Mouse (Mus musculus) CH12.LX (cell line): Measurements from ENCODE around the gene Rarg. TPM values are rescaled to one million over a fixed set of nuclear protein-coding genes. Genes with fewer than 3 reads are reported as not detected.
"Not testable (repeated sequence)": the region's sequence is repeated elsewhere in the genome, so short reads cannot be mapped to it uniquely, and the experiment has no call there.

ENCODE experiments used
- DNase-seq: peaks from one replicate; pipeline ENCODE4 v3.0.0-alpha.2; 2013; ENCODE audit errors: extremely low read depth
- H3K27ac ChIP-seq: 2 replicates; pipeline ENCODE4 v1.5.1; 2012; ENCODE audit warnings: low read depth, mild to moderate bottlenecking, control low read depth, moderate library complexity; ENCODE audit not compliant: insufficient read depth
- H3K27me3 ChIP-seq: replicated peaks from 2 replicates; pipeline ENCODE3; 2012; ENCODE audit warnings: inconsistent platforms
- H3K36me3 ChIP-seq, 2 experiments: replicated peaks in 1 of 2; 2 replicates each; pipeline versions ENCODE3 to v1.6.1; 2012; ENCODE audit warnings: inconsistent platforms in 1 of 2, low read length in 1 of 2, mild to moderate bottlenecking in 1 of 2, mixed read lengths in 1 of 2, moderate library complexity in 1 of 2; ENCODE audit not compliant: control insufficient read depth in 1 of 2, insufficient read depth in 1 of 2
- H3K4me1 ChIP-seq, 2 experiments: 2 replicates each; pipeline ENCODE4 v1.6.1; 2012; ENCODE audit warnings: inconsistent platforms in 1 of 2, moderate library complexity in 1 of 2; ENCODE audit not compliant: insufficient read depth in 2 of 2, control insufficient read depth in 1 of 2
- H3K4me2 ChIP-seq: 2 replicates; pipeline ENCODE4 v1.6.1; 2012; ENCODE audit warnings: low read depth, mild to moderate bottlenecking, control low read depth; ENCODE audit not compliant: poor library complexity, insufficient read depth, severe bottlenecking
- H3K4me3 ChIP-seq, 3 experiments: fragments of 150-350 bp in 1 of 3; sonication (generic) in 1 of 3; replicated peaks in 1 of 3; 2 replicates each; pipeline versions ENCODE3 to v1.5.1; 2011 to 2012; ENCODE audit warnings: low read depth in 2 of 3, low read length in 2 of 3, mild to moderate bottlenecking in 2 of 3, moderate library complexity in 2 of 3, control low read depth in 1 of 3, improper control_type of control experiment in 1 of 3, inconsistent platforms in 1 of 3, mixed read lengths in 1 of 3; ENCODE audit not compliant: poor library complexity in 1 of 3
- H3K79me2 ChIP-seq: replicated peaks from 2 replicates; pipeline ENCODE4 v1.6.1; 2012; ENCODE audit warnings: mild to moderate bottlenecking, moderate library complexity; ENCODE audit not compliant: control insufficient read depth, poor library complexity, insufficient read depth, severe bottlenecking; ENCODE audit errors: extremely low read depth
- H3K9ac ChIP-seq: 2 replicates; pipeline ENCODE4 v1.6.1; 2012; ENCODE audit warnings: low read depth, mild to moderate bottlenecking, control low read depth, moderate library complexity; ENCODE audit not compliant: insufficient read depth
- H3K9me3 ChIP-seq: replicated peaks from 2 replicates; pipeline ENCODE3; 2012; ENCODE audit warnings: low read length, inconsistent platforms, mixed read lengths
- BHLHE40 ChIP-seq: IDR thresholded peaks from 2 replicates; pipeline ENCODE4 v1.6.1; 2011; ENCODE audit warnings: mild to moderate bottlenecking, low read depth, low read length, improper control_type of control experiment
- CHD1 ChIP-seq: IDR thresholded peaks from 2 replicates; pipeline ENCODE4 v1.6.1; 2012; ENCODE audit warnings: low read depth, low read length, improper control_type of control experiment, inconsistent platforms
- CTCF ChIP-seq, 2 experiments: IDR thresholded peaks in 1 of 2; conservative IDR thresholded peaks in 1 of 2; 2 replicates each; pipeline ENCODE4 v1.5.1; 2011 to 2012; ENCODE audit warnings: low read depth in 2 of 2, low read length in 2 of 2, improper control_type of control experiment in 1 of 2, inconsistent platforms in 1 of 2, mild to moderate bottlenecking in 1 of 2, moderate library complexity in 1 of 2
- EP300 ChIP-seq: IDR thresholded peaks from 2 replicates; pipeline ENCODE4 v1.6.1; 2011; ENCODE audit warnings: low read length, improper control_type of control experiment
- ETS1 ChIP-seq: conservative IDR thresholded peaks from 2 replicates; pipeline ENCODE4 v1.6.1; 2012; ENCODE audit warnings: low read depth, mild to moderate bottlenecking, inconsistent platforms, low read length, improper control_type of control experiment, moderate library complexity
- HCFC1 ChIP-seq: IDR thresholded peaks from 2 replicates; pipeline ENCODE4 v1.6.1; 2012; ENCODE audit warnings: low read depth, mild to moderate bottlenecking, inconsistent platforms, low read length, improper control_type of control experiment
- IRF4 ChIP-seq: IDR thresholded peaks from 2 replicates; pipeline ENCODE4 v1.6.1; 2014; ENCODE audit warnings: low read depth, mild to moderate bottlenecking, inconsistent platforms, low read length, improper control_type of control experiment
- JUND ChIP-seq: conservative IDR thresholded peaks from 2 replicates; pipeline ENCODE4 v1.6.1; 2011; ENCODE audit warnings: low read depth, low read length, improper control_type of control experiment
- KAT2A ChIP-seq: IDR thresholded peaks from 2 replicates; pipeline ENCODE4 v1.6.1; 2012; ENCODE audit warnings: low read length, improper control_type of control experiment, inconsistent platforms; ENCODE audit not compliant: insufficient replicate concordance
- MAFK ChIP-seq: IDR thresholded peaks from 2 replicates; pipeline ENCODE4 v1.6.1; 2011; ENCODE audit warnings: low read length, improper control_type of control experiment; ENCODE audit not compliant: insufficient replicate concordance
- MAX ChIP-seq: IDR thresholded peaks from 2 replicates; pipeline ENCODE4 v1.6.1; 2011; ENCODE audit warnings: low read length, improper control_type of control experiment
- MAZ ChIP-seq: IDR thresholded peaks from 2 replicates; pipeline ENCODE4 v1.6.1; 2012; ENCODE audit warnings: low read depth, mild to moderate bottlenecking, inconsistent platforms, low read length, improper control_type of control experiment, moderate library complexity
- MXI1 ChIP-seq: IDR thresholded peaks from 2 replicates; pipeline ENCODE4 v1.6.1; 2011; ENCODE audit warnings: mild to moderate bottlenecking, low read depth, low read length, improper control_type of control experiment
- MYC ChIP-seq: IDR thresholded peaks from 2 replicates; pipeline ENCODE4 v1.6.1; 2011; ENCODE audit warnings: low read depth, mild to moderate bottlenecking, improper control_type of control experiment, low read length
- NELFE ChIP-seq: IDR thresholded peaks from 2 replicates; pipeline ENCODE4 v1.6.1; 2011; ENCODE audit warnings: low read depth, low read length, improper control_type of control experiment
- NRF1 ChIP-seq: IDR thresholded peaks from 2 replicates; pipeline ENCODE4 v1.6.1; 2014; ENCODE audit warnings: low read depth, mild to moderate bottlenecking, inconsistent platforms, low read length, improper control_type of control experiment, moderate library complexity
- POLR2A ChIP-seq: IDR thresholded peaks from 2 replicates; pipeline ENCODE4 v1.6.1; 2011; ENCODE audit warnings: low read depth, mild to moderate bottlenecking, improper control_type of control experiment, low read length
- RAD21 ChIP-seq: IDR thresholded peaks from 2 replicates; pipeline ENCODE4 v1.6.1; 2011; ENCODE audit warnings: low read depth, mild to moderate bottlenecking, low read length, improper control_type of control experiment, moderate library complexity
- SIN3A ChIP-seq: IDR thresholded peaks from 2 replicates; pipeline ENCODE4 v1.6.1; 2012; ENCODE audit warnings: low read length, improper control_type of control experiment, inconsistent platforms
- TCF12 ChIP-seq: IDR thresholded peaks from 2 replicates; pipeline ENCODE4 v1.6.1; 2014; ENCODE audit warnings: low read depth, mild to moderate bottlenecking, inconsistent platforms, low read length, improper control_type of control experiment
- UBTF ChIP-seq: IDR thresholded peaks from 2 replicates; pipeline ENCODE4 v1.6.1; 2012; ENCODE audit warnings: low read depth, mild to moderate bottlenecking, inconsistent platforms, low read length, improper control_type of control experiment, moderate library complexity
- USF2 ChIP-seq: conservative IDR thresholded peaks from 2 replicates; pipeline ENCODE4 v1.6.1; 2011; ENCODE audit warnings: low read depth, low read length, improper control_type of control experiment
- ZC3H11A ChIP-seq: IDR thresholded peaks from 2 replicates; pipeline ENCODE4 v1.6.1; 2012; ENCODE audit warnings: low read depth, mild to moderate bottlenecking, inconsistent platforms, low read length, improper control_type of control experiment
- ZKSCAN1 ChIP-seq: IDR thresholded peaks from 2 replicates; pipeline ENCODE4 v1.6.1; 2012; ENCODE audit warnings: low read depth, inconsistent platforms, low read length, improper control_type of control experiment, borderline replicate concordance
- ZMIZ1 ChIP-seq: IDR thresholded peaks from 2 replicates; pipeline ENCODE4 v1.6.1; 2012; ENCODE audit warnings: low read depth, mild to moderate bottlenecking, inconsistent platforms, low read length, improper control_type of control experiment
- ZNF384 ChIP-seq: IDR thresholded peaks from 2 replicates; pipeline ENCODE4 v1.6.1; 2012; ENCODE audit warnings: low read depth, low read length, improper control_type of control experiment, inconsistent platforms
- dilution Hi-C: fragments of 300-500 bp; cut with MboI; formaldehyde crosslinking; loops from 2 replicates; pipeline ENCODE4 v1.14.3; 2020; ENCODE audit warnings: low sequenced_read_pairs; ENCODE audit not compliant: extremely low pct_unique_long_range_greater_than_20kb, extremely low pct_ligation_motif_present
- in situ Hi-C: fragments of 300-500 bp; cut with MboI; formaldehyde crosslinking; loops from 3 replicates; pipeline ENCODE4 v1.14.3; 2019; ENCODE audit warnings: low sequenced_read_pairs, low pct_ligation_motif_present, low pct_unique_long_range_greater_than_20kb, mixed read lengths
- polyA plus RNA-seq: library from polyadenylated mRNA; unstranded; fragments of >175 nt; gene quantifications from 2 replicates; pipeline ENCODE4 v1.2.1, GENCODE M21; 2012; ENCODE audit warnings: low read depth; ENCODE audit not compliant: insufficient read length
- total RNA-seq, 2 experiments: library from RNA; depleted of rRNA; stranded (reverse); fragments of 300-350 nt in 1 of 2; fragments of >200 nt in 1 of 2; gene quantifications; 2 replicates each; pipeline ENCODE4 v1.2.3; 2012 to 2014

Gene Rarg
- total and polyA plus RNA-seq, 3 experiments, result 0.17 to 0.76 (median 0.64) TPM

DNA sequence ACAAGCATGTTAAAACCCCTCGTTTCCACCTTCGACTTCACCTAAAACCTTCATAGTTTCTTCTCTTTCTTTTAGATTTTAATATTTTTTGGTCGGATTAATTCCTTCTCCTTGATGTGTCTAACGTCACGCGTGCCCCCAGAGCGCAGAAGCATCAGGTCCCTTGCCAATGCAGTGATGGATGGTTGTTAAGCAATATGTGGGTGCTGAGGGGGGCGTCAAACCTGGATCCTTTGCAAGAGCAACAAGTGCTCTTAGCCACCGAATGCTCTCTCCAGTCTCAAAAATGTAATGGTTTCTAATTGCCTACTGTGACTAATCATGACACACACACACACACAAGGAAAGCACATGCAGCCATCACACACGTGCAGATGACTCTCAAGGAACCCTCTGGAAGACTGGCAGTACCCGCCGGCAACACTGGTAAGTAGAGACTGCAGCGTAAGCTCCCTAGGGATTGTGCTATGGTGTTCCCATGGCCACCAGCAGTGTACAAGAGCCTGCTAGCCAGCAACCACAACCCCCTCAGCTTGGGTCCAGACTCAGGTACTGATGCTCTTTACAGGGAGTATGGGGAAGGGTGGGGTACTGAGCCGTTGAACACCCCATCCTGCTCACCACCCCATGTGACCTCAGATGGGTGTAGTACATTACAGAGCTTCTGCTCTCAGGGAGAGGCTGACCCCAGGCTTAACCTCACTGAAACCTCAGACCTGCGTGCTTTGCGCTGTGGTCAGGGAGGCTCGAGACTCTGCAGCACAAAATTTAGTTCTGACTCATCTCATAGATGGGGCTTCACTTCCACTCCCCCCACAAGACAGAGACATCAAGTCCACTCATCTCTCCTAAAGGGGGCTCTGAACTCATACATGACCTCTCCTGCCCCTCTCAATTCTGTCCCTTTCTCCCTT lies 26.7 kb downstream of the Rarg start (continued):
- TF ChIP-seq RAD21 (no peak), MAZ (0 out of 2 replicates have a peak, but pooled peaks have one; percentile 69), ZKSCAN1 (no peak), ZNF384 (no peak), ZMIZ1 (no peak), ETS1 (peak; percentile 42), MYC (peak; percentile 53; the same call in 1 of the 2 replicates), TCF12 (peak; percentile 54; the same call in 1 of the 2 replicates), BHLHE40 (peak; percentile 77), NELFE (no peak), SIN3A (peak; percentile 58; the same call in 1 of the 2 replicates), HCFC1 (no peak), USF2 (no peak)

DNA sequence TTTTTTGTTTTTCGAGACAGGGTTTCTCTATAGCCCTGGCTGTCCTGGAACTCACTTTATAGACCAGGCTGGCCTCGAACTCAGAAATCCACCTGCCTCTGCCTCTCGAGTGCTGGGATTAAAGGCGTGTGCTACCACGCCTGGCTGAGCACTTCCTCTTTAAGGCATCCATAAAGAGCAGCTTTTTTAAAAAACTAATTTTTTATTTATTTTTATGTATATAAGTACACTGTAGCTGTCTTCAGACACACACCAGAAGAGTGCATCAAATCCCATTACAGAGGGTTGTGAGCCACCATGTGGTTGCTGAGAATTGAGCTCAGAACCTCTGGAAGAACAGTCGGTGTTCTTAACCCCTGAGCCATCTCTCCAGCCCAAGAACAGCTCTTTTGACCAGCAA lies 31.7 kb downstream of the Rarg start:
- peaks cover 14% of the 10 kb centered on the region for H3K27me3 ChIP-seq
- in situ Hi-C loops, H3K9ac ChIP-seq, dilution Hi-C loops, H3K79me2 ChIP-seq, H3K9me3 ChIP-seq, H3K27ac ChIP-seq, H3K4me3 ChIP-seq, DNase-seq, H3K36me3 ChIP-seq: not testable (repeated sequence)
- H3K4me1 ChIP-seq, result peaks cover 7 to 15% of the 10 kb centered on the region in 2 experiments
- H3K4me2 ChIP-seq, result peak overlapping the region; percentile 46; the same call in 1 of the 2 replicates

DNA sequence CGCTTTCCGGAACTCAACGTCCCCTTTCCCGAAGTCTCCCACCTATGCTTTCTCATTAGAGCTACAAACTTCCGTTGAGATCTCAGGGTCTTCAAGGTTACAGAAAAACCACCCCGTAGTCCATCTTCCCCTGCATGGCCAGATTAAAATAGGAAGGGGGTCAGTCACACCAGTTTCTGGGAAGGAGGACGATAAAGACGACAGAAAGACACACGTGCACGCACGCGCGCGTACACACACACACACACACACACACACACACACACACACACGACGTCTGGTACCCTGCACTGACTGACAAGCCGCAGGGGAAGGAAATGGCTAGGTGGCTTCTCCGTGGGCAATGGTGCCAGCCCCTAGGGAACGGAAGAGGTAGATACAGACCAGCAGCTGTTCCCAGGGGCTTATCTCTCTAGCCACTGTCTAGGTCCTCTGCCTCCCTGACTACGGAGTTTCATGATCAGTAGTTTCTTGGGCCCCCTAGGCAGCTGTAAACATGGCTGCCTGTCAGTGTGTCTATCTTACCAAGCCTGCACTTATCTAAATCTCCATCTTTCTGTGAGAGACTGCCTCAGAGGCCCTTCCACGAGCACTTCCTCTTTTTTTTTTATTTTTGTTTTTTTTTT lies 32.2 kb downstream of the Rarg start:
- Histone ChIP-seq H3K27ac (no peak overlapping the region), H3K27me3 (peaks cover 14% of the 10 kb centered on the region), H3K4me1 (peaks cover 4 to 13% of the 10 kb centered on the region in 2 experiments), H3K4me3 (no peak overlapping the region), H3K36me3 (no peaks in the 10 kb centered on the region), H3K79me2 (no peaks in the 10 kb centered on the region), H3K9ac (no peak overlapping the region), H3K4me2 (peak overlapping the region; percentile 46), H3K9me3 (peaks cover 4% of the 10 kb centered on the region)
- DNase-seq, result peak; percentile 86
- in situ Hi-C loops, result no loop called here
- dilution Hi-C loops, result no loop called here
- TF ChIP-seq SIN3A (no peak), CHD1 (no peak), JUND (no peak), ZC3H11A (no peak), CTCF (conservative IDR thresholded peaks at IDR 0.05 in 1 of 2, IDR thresholded peaks at IDR 0.05 in 1 of 2; ENCODE audit: low read depth in 2 of 2, low read length in 2 of 2) (no peak), ETS1 (peak; percentile 52), UBTF (no peak), MXI1 (0 out of 2 replicates have a peak, but pooled peaks have one; percentile 25), HCFC1 (no peak), NRF1 (peak; percentile 52; the same call in 1 of the 2 replicates), POLR2A (no peak), BHLHE40 (peak; percentile 94), EP300 (peak; percentile 17; the same call in 1 of the 2 replicates), KAT2A (0 out of 2 replicates have a peak, but pooled peaks have one; percentile 36), IRF4 (0 out of 2 replicates have a peak, but pooled peaks have one; percentile 17), TCF12 (peak; percentile 54; the same call in 1 of the 2 replicates), MAFK (0 out of 2 replicates have a peak, but pooled peaks have one; percentile 49), ZKSCAN1 (no peak), ZNF384 (peak; percentile 87), MAX (peak; percentile 53; the same call in 1 of the 2 replicates)
